Mouse (Mus musculus) thymus, postnatal 10 days (tissue): Measurements from ENCODE around the gene Kpna7.
"Not testable (repeated sequence)": the region's sequence is repeated elsewhere in the genome, so short reads cannot be mapped to it uniquely, and the experiment has no call there.

Experiments used
- DNase-seq, 2 experiments: peaks; one replicate each; pipeline ENCODE4 v3.0.0; 2021; ENCODE audit warnings: low spot score in 2 of 2

Gene Kpna7

GRCm38 (mm10) chr5:145020712-145021111 lies 63.1 kb downstream of the Kpna7 start:
- DNase-seq = not testable (repeated sequence)

- DNase-seq = not testable (repeated sequence)
These were observed 63.6 kb downstream of the Kpna7 start for GRCm38 (mm10) chr5:145020254-145020653.

GRCm38 (mm10) chr5:145016761-145017160 lies 67.1 kb downstream of the Kpna7 start:
- not testable (repeated sequence) for DNase-seq

- no peak for DNase-seq
These were observed 69.6 kb downstream of the Kpna7 start for GRCm38 (mm10) chr5:145014278-145014677.

- DNase-seq = no peak
These were observed 74.8 kb downstream of the Kpna7 start for GRCm38 (mm10) chr5:145008878-145009659.

- DNase-seq = no peak
These were observed 78.2 kb downstream of the Kpna7 start for GRCm38 (mm10) chr5:145005596-145005995.

- no peak for DNase-seq
These were observed 79.3 kb downstream of the Kpna7 start for GRCm38 (mm10) chr5:145004495-145004894.

GRCm38 (mm10) chr5:145003362-145003761 lies 80.5 kb downstream of the Kpna7 start:
- DNase-seq = no peak

GRCm38 (mm10) chr5:144998491-144998890 lies 85.3 kb downstream of the Kpna7 start:
- no peak for DNase-seq

- DNase-seq = no peak
These were observed 93.3 kb downstream of the Kpna7 start for GRCm38 (mm10) chr5:144990481-144990880.

- no peak for DNase-seq
These were observed 93.8 kb downstream of the Kpna7 start for GRCm38 (mm10) chr5:144990051-144990450.

GRCm38 (mm10) chr5:144989061-144989405 lies 94.8 kb downstream of the Kpna7 start:
- DNase-seq = no peak

GRCm38 (mm10) chr5:144988340-144989060 lies 95.3 kb downstream of the Kpna7 start:
- no peak for DNase-seq

GRCm38 (mm10) chr5:144987561-144987960 lies 96.3 kb downstream of the Kpna7 start:
- DNase-seq = no peak

GRCm38 (mm10) chr5:144984839-144985238 lies 99.0 kb downstream of the Kpna7 start:
- DNase-seq = no peak

GRCm38 (mm10) chr5:144983227-144983626 lies 100.6 kb downstream of the Kpna7 start:
- DNase-seq = no peak

GRCm38 (mm10) chr5:144979110-144979509 lies 104.7 kb downstream of the Kpna7 start:
- DNase-seq = no peak

GRCm38 (mm10) chr5:144978533-144979107 lies 105.2 kb downstream of the Kpna7 start:
- DNase-seq = no peak

GRCm38 (mm10) chr5:144971266-144971665 lies 112.6 kb downstream of the Kpna7 start:
- no peak for DNase-seq

- peak; percentile 83 to 91 for DNase-seq
These were observed 118.0 kb downstream of the Kpna7 start, which contains the start of gene Smurf1 for GRCm38 (mm10) chr5:144965639-144966351. Gene Smurf1, minus strand, starts transcription at chr5:144965847.

GRCm38 (mm10) chr5:144964872-144965638 lies 118.8 kb downstream of the Kpna7 start:
- DNase-seq = peak; percentile 93
